Mouse (Mus musculus) hindbrain, embryonic 16.5 days (tissue): ENCODE measurements around the gene Bclaf1. TPM values are rescaled to one million over a fixed set of nuclear protein-coding genes. Genes with fewer than 3 reads are reported as not detected.
A peak's percentile ranks its signal among the peaks of the same experiment; 100 is the strongest.

ENCODE experiments used
- ATAC-seq: fragments of 200-750 bp; cut with Nextera tagmentation; 2 replicates; pipeline ENCODE4 v1.8.0; 2017; ENCODE audit warnings: moderate TSS enrichment, moderate library complexity
- H3K27ac ChIP-seq: fragments of 300-500 bp; sonication (generic); 2 replicates; pipeline ENCODE4 v1.5.1; 2014; ENCODE audit warnings: low read depth, mild to moderate bottlenecking, control low read depth, low read length, moderate library complexity
- H3K27me3 ChIP-seq: fragments of 300-500 bp; sonication (generic); replicated peaks from 2 replicates; pipeline ENCODE4 v1.6.1; 2014; ENCODE audit warnings: low read length; ENCODE audit not compliant: control insufficient read depth, insufficient read depth
- H3K36me3 ChIP-seq: fragments of 300-500 bp; sonication (generic); 2 replicates; pipeline ENCODE4 v1.6.1; 2014; ENCODE audit warnings: mild to moderate bottlenecking, low read length, moderate library complexity, mixed read lengths; ENCODE audit not compliant: control insufficient read depth, insufficient read depth
- H3K4me1 ChIP-seq: fragments of 300-500 bp; sonication (generic); 2 replicates; pipeline ENCODE4 v1.6.1; 2014; ENCODE audit warnings: low read depth, low read length; ENCODE audit not compliant: control insufficient read depth, insufficient read depth
- H3K4me2 ChIP-seq: fragments of 300-500 bp; sonication (generic); 2 replicates; pipeline ENCODE4 v1.6.1; 2014; ENCODE audit warnings: mild to moderate bottlenecking, low read length, control low read depth, moderate library complexity
- H3K4me3 ChIP-seq: fragments of 300-500 bp; sonication (generic); 2 replicates; pipeline ENCODE4 v1.5.1; 2014; ENCODE audit warnings: mild to moderate bottlenecking, low read length, control low read depth, moderate library complexity
- H3K9ac ChIP-seq: fragments of 300-500 bp; sonication (generic); 2 replicates; pipeline ENCODE4 v1.6.1; 2014; ENCODE audit warnings: low read depth, mild to moderate bottlenecking, control low read depth, low read length, moderate library complexity
- H3K9me3 ChIP-seq: fragments of 300-500 bp; sonication (generic); 2 replicates; pipeline ENCODE4 v1.6.1; 2014; ENCODE audit warnings: mild to moderate bottlenecking, low read length, moderate library complexity; ENCODE audit not compliant: control insufficient read depth
- WGBS: fragments of 180-500 bp; shearing (Covaris S2); extraction: QIAGEN DNeasy Blood & Tissue Kit; methylation state at CpG from one replicate; pipeline ENCODE4 v1.1.7; 2014; 5-methylcytosine and 5-hydroxymethylcytosine counted together
- polyA plus RNA-seq: library from polyadenylated mRNA; unstranded; fragments of >200 nt; fragmentation: Nextera tagmentation; extraction: Ambion mirVana; gene quantifications from 2 replicates; pipeline ENCODE4 v1.2.1, GENCODE M21; 2015

Gene Bclaf1
- polyA plus RNA-seq, 1 experiment from 2014 or later, result 89.5 TPM

- peak overlapping the region; percentile 41 for H3K9ac ChIP-seq
- WGBS, result 6% methylated on average over 10 of the region's 10 CpGs
These were observed 26.8 kb upstream of the Bclaf1 start for GRCm38 (mm10) chr10:20285289-20285975.

GRCm38 (mm10) chr10:20285994-20286836 lies 26.1 kb upstream of the Bclaf1 start:
- ATAC-seq, result peak; percentile 70
- WGBS, result 11% methylated on average over 15 of the region's 15 CpGs
- Histone ChIP-seq H3K9ac (peak overlapping the region; percentile 41), H3K4me1 (peaks cover 26% of the 10 kb centered on the region), H3K27ac (peak overlapping the region; percentile 76), H3K36me3 (no peaks in the 10 kb centered on the region), H3K27me3 (no peaks in the 10 kb centered on the region), H3K9me3 (no peaks in the 10 kb centered on the region), H3K4me2 (peak overlapping the region; percentile 42), H3K4me3 (no peak overlapping the region)

More at GRCm38 (mm10) chr10:20285289-20285975, 26.8 kb upstream of the Bclaf1 start:
- no peaks in the 10 kb centered on the region for H3K9me3 ChIP-seq
- H3K27me3 ChIP-seq, result no peaks in the 10 kb centered on the region
- peak overlapping the region; percentile 76 for H3K27ac ChIP-seq
- H3K4me2 ChIP-seq, result 0 out of 2 replicates have a peak overlapping the region, but pooled peaks have one; percentile 10
- no peaks in the 10 kb centered on the region for H3K36me3 ChIP-seq
- peaks cover 22% of the 10 kb centered on the region for H3K4me1 ChIP-seq
- peak; percentile 86 for ATAC-seq
- H3K4me3 ChIP-seq, result no peak overlapping the region

GRCm38 (mm10) chr10:20287369-20287768 lies 24.9 kb upstream of the Bclaf1 start:
- H3K9ac ChIP-seq, result no peak overlapping the region
- H3K27ac ChIP-seq, result no peak overlapping the region
- peaks cover 26% of the 10 kb centered on the region for H3K4me1 ChIP-seq
- H3K27me3 ChIP-seq, result no peaks in the 10 kb centered on the region
- 24% methylated on average over 6 of the region's 6 CpGs for WGBS
- no peak overlapping the region for H3K4me2 ChIP-seq
- no peaks in the 10 kb centered on the region for H3K9me3 ChIP-seq
- H3K36me3 ChIP-seq, result no peaks in the 10 kb centered on the region
- H3K4me3 ChIP-seq, result no peak overlapping the region
- no peak for ATAC-seq

DNA sequence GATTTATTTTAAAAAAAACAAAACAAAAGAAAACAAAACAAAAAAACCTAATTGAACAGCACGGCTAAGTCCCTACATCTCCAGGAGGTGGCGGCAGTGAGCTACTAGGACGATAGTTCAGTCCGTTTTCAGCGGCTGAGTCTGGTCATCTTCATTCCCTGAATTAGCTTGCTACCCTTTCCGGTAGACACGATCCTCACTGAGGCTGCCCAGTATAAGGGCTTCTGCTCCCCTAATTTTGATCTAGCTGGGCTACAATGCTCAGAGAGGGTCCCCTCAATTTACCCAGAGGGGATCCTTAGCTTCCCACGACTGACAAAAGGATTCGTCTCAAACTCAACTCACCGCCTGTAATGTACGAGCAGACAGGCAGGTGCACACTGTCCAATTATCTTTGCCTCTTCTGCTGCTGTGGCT lies 21.8 kb upstream of the Bclaf1 start:
- Histone ChIP-seq H3K9ac (peak overlapping the region; percentile 58), H3K4me3 (peak overlapping the region; percentile 32), H3K27me3 (no peaks in the 10 kb centered on the region), H3K36me3 (no peaks in the 10 kb centered on the region), H3K9me3 (no peaks in the 10 kb centered on the region), H3K4me1 (peaks cover 22% of the 10 kb centered on the region), H3K27ac (peak overlapping the region; percentile 46; the same call in 1 of the 2 replicates), H3K4me2 (peak overlapping the region; percentile 62)
- 10% methylated on average over 11 of the region's 11 CpGs for WGBS
- ATAC-seq, result peak; percentile 73

DNA sequence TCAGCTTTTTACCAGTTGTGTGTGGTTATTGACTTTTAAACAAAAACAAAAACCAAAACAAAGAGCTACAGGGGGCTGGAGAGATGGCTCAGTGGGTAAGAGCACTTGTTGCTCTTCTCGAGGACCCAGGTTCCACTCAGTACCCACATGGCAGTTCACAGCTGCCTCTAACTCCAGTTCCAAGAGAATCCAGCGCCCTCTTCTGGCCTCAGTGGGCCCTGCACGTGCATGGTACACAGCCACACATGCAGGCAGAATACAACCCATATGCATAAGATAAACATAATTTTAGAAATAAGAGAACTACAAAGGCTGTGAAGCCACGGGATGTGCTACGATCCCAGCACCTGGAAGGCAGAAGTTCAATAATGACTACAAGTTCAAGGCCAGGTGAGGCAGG lies 16.3 kb upstream of the Bclaf1 start:
- no peak overlapping the region for H3K27ac ChIP-seq
- H3K4me1 ChIP-seq, result no peaks in the 10 kb centered on the region
- no peaks in the 10 kb centered on the region for H3K27me3 ChIP-seq
- no peak overlapping the region for H3K4me3 ChIP-seq
- 81% methylated on average over 5 of the region's 5 CpGs for WGBS
- no peak overlapping the region for H3K9ac ChIP-seq
- H3K9me3 ChIP-seq, result no peaks in the 10 kb centered on the region
- ATAC-seq, result no peak
- H3K4me2 ChIP-seq, result no peak overlapping the region
- no peaks in the 10 kb centered on the region for H3K36me3 ChIP-seq

- no peak for ATAC-seq
- Histone ChIP-seq H3K4me1 (no peaks in the 10 kb centered on the region), H3K36me3 (no peaks in the 10 kb centered on the region), H3K9ac (no peak overlapping the region), H3K4me2 (no peak overlapping the region), H3K9me3 (no peaks in the 10 kb centered on the region), H3K4me3 (no peak overlapping the region), H3K27ac (no peak overlapping the region), H3K27me3 (no peaks in the 10 kb centered on the region)
- 48% methylated on average over 3 of the region's 3 CpGs for WGBS
These were observed 13.9 kb upstream of the Bclaf1 start for GRCm38 (mm10) chr10:20298152-20298920.

GRCm38 (mm10) chr10:20299114-20299513 lies 13.2 kb upstream of the Bclaf1 start:
- H3K27me3 ChIP-seq, result no peaks in the 10 kb centered on the region
- whole genome bisulfite sequencing, result 77% methylated on average over 5 of the region's 5 CpGs
- no peak overlapping the region for H3K9ac ChIP-seq
- H3K27ac ChIP-seq, result no peak overlapping the region
- H3K9me3 ChIP-seq, result no peaks in the 10 kb centered on the region
- no peaks in the 10 kb centered on the region for H3K4me1 ChIP-seq
- H3K4me2 ChIP-seq, result no peak overlapping the region
- no peak for ATAC-seq
- no peaks in the 10 kb centered on the region for H3K36me3 ChIP-seq
- no peak overlapping the region for H3K4me3 ChIP-seq

GRCm38 (mm10) chr10:20310969-20311769 lies 1.1 kb upstream of the Bclaf1 start:
- peak overlapping the region; percentile 87 for H3K9ac ChIP-seq

More at GRCm38 (mm10) chr10:20310969-20311769, 1.1 kb upstream of the Bclaf1 start:
- Histone ChIP-seq H3K4me3 (peak overlapping the region; percentile 75), H3K4me1 (peaks cover 17% of the 10 kb centered on the region), H3K9me3 (no peaks in the 10 kb centered on the region), H3K4me2 (peak overlapping the region; percentile 86), H3K27ac (peak overlapping the region; percentile 100), H3K27me3 (no peaks in the 10 kb centered on the region), H3K36me3 (no peaks in the 10 kb centered on the region)
- WGBS, result 43% methylated on average over 11 of the region's 11 CpGs
- no peak for ATAC-seq
